Mouse (Mus musculus) olfactory bulb, adult 2 months (tissue): ENCODE data around the gene Ddx23.

ENCODE experiments used
- CTCF ChIP-seq: fragments of 200-500 bp; IDR thresholded peaks from 2 replicates; pipeline ENCODE4 v1.5.1; 2012; ENCODE audit warnings: low read depth, mild to moderate bottlenecking, low read length, moderate library complexity; ENCODE audit not compliant: insufficient read depth
- POLR2A ChIP-seq: fragments of 200-500 bp; IDR thresholded peaks from 2 replicates; pipeline ENCODE4 v1.6.1; 2012; ENCODE audit warnings: mild to moderate bottlenecking, low read depth, low read length, moderate library complexity; ENCODE audit not compliant: insufficient read depth

- TF ChIP-seq CTCF (no peak), POLR2A (no peak)
Observed at GRCm38 (mm10) chr15:98600036-98600709, 62.5 kb downstream of the Ddx23 start.
